ENCODE assay signal across 9 mouse cellular contexts in genomic region chr11:67921827-67922754, GRCm38 (mm10). TPM values are rescaled to one million over a fixed set of nuclear protein-coding genes. Genes with fewer than 3 reads are reported as not detected.
DNase-seq lines count a peak whose midpoint lies in the region; ATAC-seq and TF ChIP-seq lines count a peak whose summit lies in the region.
"Had no signal": no experiment of that assay in that cellular context is flagged by ENCODE, and none has a peak within 500 bp of the region (broad histone marks: within the 10 kb centered on the region; RNA-seq: fewer than 3 reads in every experiment).

TSS of gene Usp43 (minus strand) at chr11:67922153.

- peak; percentile 3 for DNase-seq in CD4-positive helper T cell, adult 2 months (ENCODE audit: low read depth, low spot score)
- DNase-seq in adrenal gland, adult 2 months = peak; percentile 78
- peak; percentile 68 for DNase-seq in hindbrain, embryonic 10.5 days (ENCODE audit: low spot score)
- DNase-seq in limb, embryonic 10.5 days (ENCODE audit: low spot score) = peak; percentile 70
- peak; percentile 93 for DNase-seq in stomach, postnatal 0 days (ENCODE audit: low spot score)
- DNase-seq in c-Kit-positive CD71-positive TER-119-positive erythroid progenitor cells, embryonic 14.5 days (ENCODE audit: low spot score) = no peak

- no peak within 1 kb of the TSS for H3K27ac ChIP-seq in forebrain, embryonic 16.5 days (ENCODE audit: low read length)
- peak within 1 kb of the TSS; percentile 87 for H3K27ac ChIP-seq in hindbrain, embryonic 10.5 days
- peak within 1 kb of the TSS; percentile 77 for H3K27ac ChIP-seq in limb, embryonic 10.5 days
- no peak within 1 kb of the TSS for H3K27ac ChIP-seq in midbrain, embryonic 12.5 days (replicated peaks)
- peak within 1 kb of the TSS; percentile 96 for H3K27ac ChIP-seq in stomach, postnatal 0 days (replicated peaks)

- peak within 1 kb of the TSS; percentile 65 for H3K4me3 ChIP-seq in forebrain, embryonic 16.5 days (replicated peaks; ENCODE audit: low read length)
- peak within 1 kb of the TSS; percentile 88 for H3K4me3 ChIP-seq in hindbrain, embryonic 10.5 days
- H3K4me3 ChIP-seq in limb, embryonic 10.5 days = peak within 1 kb of the TSS; percentile 74
- peak within 1 kb of the TSS; percentile 78 for H3K4me3 ChIP-seq in midbrain, embryonic 12.5 days
- peak within 1 kb of the TSS; percentile 64 for H3K4me3 ChIP-seq in stomach, postnatal 0 days (ENCODE audit: low read depth, low read length)

- peak; percentile 66 for ATAC-seq in forebrain, embryonic 16.5 days
- peak; percentile 48 for ATAC-seq in midbrain, embryonic 12.5 days (ENCODE audit: low FRiP score, low read depth)
- ATAC-seq in stomach, postnatal 0 days (ENCODE audit: low FRiP score, low TSS enrichment) = peak; percentile 91

- no peaks in the 10 kb centered on the region for H3K36me3 ChIP-seq in forebrain, embryonic 16.5 days (ENCODE audit: control insufficient read depth, insufficient read depth)
- H3K36me3 ChIP-seq in hindbrain, embryonic 10.5 days = no peaks in the 10 kb centered on the region
- H3K36me3 ChIP-seq in limb, embryonic 10.5 days = no peaks in the 10 kb centered on the region
- H3K36me3 ChIP-seq in midbrain, embryonic 12.5 days = no peaks in the 10 kb centered on the region
- no peaks in the 10 kb centered on the region for H3K36me3 ChIP-seq in stomach, postnatal 0 days (ENCODE audit: control insufficient read depth, insufficient read depth, low read length)

- peak within 1 kb of the TSS; percentile 63 for H3K9ac ChIP-seq in forebrain, embryonic 16.5 days (replicated peaks; ENCODE audit: low read depth, low read length)
- peak within 1 kb of the TSS; percentile 60 for H3K9ac ChIP-seq in midbrain, embryonic 12.5 days (replicated peaks)
- H3K9ac ChIP-seq in stomach, postnatal 0 days (ENCODE audit: low read length) = peak within 1 kb of the TSS; percentile 75

- H3K4me1 ChIP-seq in forebrain, embryonic 16.5 days (replicated peaks; ENCODE audit: control insufficient read depth, insufficient read depth, low read length) = peaks cover 8% of the 10 kb centered on the region; the same call in 1 of the 2 replicates
- H3K4me1 ChIP-seq in hindbrain, embryonic 10.5 days (replicated peaks) = peaks cover 29% of the 10 kb centered on the region
- peaks cover 25% of the 10 kb centered on the region for H3K4me1 ChIP-seq in limb, embryonic 10.5 days
- H3K4me1 ChIP-seq in midbrain, embryonic 12.5 days = peaks cover 15% of the 10 kb centered on the region
- no peaks in the 10 kb centered on the region for H3K4me1 ChIP-seq in stomach, postnatal 0 days (replicated peaks; ENCODE audit: control insufficient read depth, insufficient read depth)

- under 1% methylated on average over 77 of the region's 80 CpGs for WGBS in forebrain, embryonic 16.5 days
- under 1% methylated on average over 80 of the region's 80 CpGs for WGBS in hindbrain, embryonic 10.5 days
- under 1% methylated on average over 66 of the region's 80 CpGs for WGBS in limb, embryonic 10.5 days
- under 1% methylated on average over 63 of the region's 80 CpGs for WGBS in midbrain, embryonic 12.5 days
- WGBS in stomach, postnatal 0 days = under 1% methylated on average over 54 of the region's 80 CpGs

- peak; percentile 20; the same call in 1 of the 2 replicates for TF ChIP-seq CTCF in stomach, postnatal 0 days (IDR thresholded peaks at IDR 0.05; ENCODE audit: low read depth)

- TF ChIP-seq EP300 in stomach, postnatal 0 days (optimal IDR thresholded peaks at IDR 0.05) = no peak

- peaks cover 12% of the 10 kb centered on the region; the same call in 1 of the 2 replicates for H3K27me3 ChIP-seq in forebrain, embryonic 16.5 days (replicated peaks; ENCODE audit: control insufficient read depth, insufficient read depth, low read length)
- peaks cover 33% of the 10 kb centered on the region for H3K27me3 ChIP-seq in hindbrain, embryonic 10.5 days (ENCODE audit: insufficient read depth, poor library complexity, severe bottlenecking)
- H3K27me3 ChIP-seq in limb, embryonic 10.5 days (ENCODE audit: low read depth, poor library complexity, severe bottlenecking) = peaks cover 40% of the 10 kb centered on the region
- H3K27me3 ChIP-seq in midbrain, embryonic 12.5 days = peaks cover 36% of the 10 kb centered on the region
- no peaks in the 10 kb centered on the region for H3K27me3 ChIP-seq in stomach, postnatal 0 days (ENCODE audit: control insufficient read depth, insufficient read depth, low read length)

- peak within 1 kb of the TSS; percentile 95 for H3K4me2 ChIP-seq in forebrain, embryonic 16.5 days (ENCODE audit: low read length)
- H3K4me2 ChIP-seq in midbrain, embryonic 12.5 days (replicated peaks) = peak within 1 kb of the TSS; percentile 100
- H3K4me2 ChIP-seq in stomach, postnatal 0 days (replicated peaks; ENCODE audit: low read depth) = peak within 1 kb of the TSS; percentile 99

- H3K9me3 ChIP-seq in forebrain, embryonic 16.5 days (ENCODE audit: control insufficient read depth, low read length) = no peaks in the 10 kb centered on the region
- no peaks in the 10 kb centered on the region for H3K9me3 ChIP-seq in hindbrain, embryonic 10.5 days
- H3K9me3 ChIP-seq in limb, embryonic 10.5 days (replicated peaks) = no peaks in the 10 kb centered on the region
- H3K9me3 ChIP-seq in midbrain, embryonic 12.5 days = no peaks in the 10 kb centered on the region
- no peaks in the 10 kb centered on the region for H3K9me3 ChIP-seq in stomach, postnatal 0 days (ENCODE audit: control insufficient read depth, low read length)

RNA-seq across cellular contexts. Expression of gene Usp43, which starts in this region (rescaled TPM):
- 1 to 10 TPM; 1.0 to 1.1 TPM for total RNA-seq in adrenal gland, adult 2 months (2021)
- 1.5 and 1.7 TPM in 2 replicates for polyA plus RNA-seq in adrenal gland, adult 2 months (2012; rRNA removed)
- 3.0 and 3.8 TPM in 2 replicates for polyA plus RNA-seq in forebrain, embryonic 16.5 days (2015; fragmentation: Nextera tagmentation; extraction: Ambion mirVana)
- polyA plus RNA-seq in hindbrain, embryonic 10.5 days (2016; fragmentation: Nextera tagmentation; extraction: Ambion mirVana) = 0.77 and 1.2 TPM in 2 replicates
- polyA plus RNA-seq in limb, embryonic 10.5 days (2016; fragmentation: Nextera tagmentation; extraction: Ambion mirVana) = 0.46 and 1.1 TPM in 2 replicates
- polyA plus RNA-seq in midbrain, embryonic 12.5 days (2016; fragmentation: Nextera tagmentation; extraction: Ambion mirVana) = 0.63 and 0.71 TPM in 2 replicates
- polyA plus RNA-seq in stomach, postnatal 0 days (2015; fragmentation: Nextera tagmentation; extraction: Ambion mirVana) = 2.0 and 2.9 TPM in 2 replicates
- total RNA-seq: common myeloid progenitor, adult 5-6 weeks had no signal

Comparison
In these comparisons a context has a peak if more than half of its experiments do, and no peak if none do; other contexts are left out.
1. Peak in ATAC-seq, H3K4me3 ChIP-seq, H3K9ac ChIP-seq and H3K4me2 ChIP-seq in midbrain, embryonic 12.5 days; RNA of the gene not detected or under 1 TPM.
2. H3K27ac ChIP-seq: peak in hindbrain, embryonic 10.5 days (single experiment), limb, embryonic 10.5 days (single experiment) and stomach, postnatal 0 days (single experiment); none in forebrain, embryonic 16.5 days (single experiment) and midbrain, embryonic 12.5 days (single experiment).
3. Peak in every context shown above with its lines, with median percentiles within 50 percentile points of each other: ATAC-seq, H3K4me2 ChIP-seq, H3K4me3 ChIP-seq and H3K9ac ChIP-seq.